Mouse (Mus musculus) ES-E14 (cell line): Measurements from ENCODE around the gene Ncmap. TPM values are rescaled to one million over a fixed set of nuclear protein-coding genes. Genes with fewer than 3 reads are reported as not detected.

Experiments used
- DNase-seq: peaks from one replicate; pipeline ENCODE4 v3.0.0-alpha.2; 2013; ENCODE audit warnings: low read depth, low spot score
- H3K27ac ChIP-seq: 2 replicates; pipeline ENCODE4 v1.5.1; 2012; ENCODE audit warnings: low read depth, mild to moderate bottlenecking, low read length, moderate library complexity, mixed read lengths; ENCODE audit not compliant: poor library complexity, insufficient read depth, severe bottlenecking
- H3K36me3 ChIP-seq: 2 replicates; pipeline ENCODE4 v1.6.1; 2012; ENCODE audit warnings: mild to moderate bottlenecking, low read length, moderate library complexity, mixed read lengths; ENCODE audit not compliant: control insufficient read depth, poor library complexity, insufficient read depth, severe bottlenecking
- H3K4me1 ChIP-seq, 2 experiments: fragments of 150-350 bp in 1 of 2; sonication (generic) in 1 of 2; 2 replicates each; pipeline ENCODE4 v1.6.1; 2012; ENCODE audit warnings: low read length in 2 of 2, mild to moderate bottlenecking in 1 of 2, mixed read lengths in 1 of 2; ENCODE audit not compliant: control insufficient read depth in 2 of 2, insufficient read depth in 2 of 2, poor library complexity in 1 of 2
- H3K4me3 ChIP-seq, 2 experiments: fragments of 150-350 bp in 1 of 2; sonication (generic) in 1 of 2; 2 replicates each; pipeline ENCODE4 v1.5.1; 2012; ENCODE audit warnings: low read length in 2 of 2, low read depth in 1 of 2, mild to moderate bottlenecking in 1 of 2, mixed read lengths in 1 of 2; ENCODE audit not compliant: insufficient read depth in 1 of 2, poor library complexity in 1 of 2, severe bottlenecking in 1 of 2
- H3K9ac ChIP-seq: 2 replicates; pipeline ENCODE4 v1.6.1; 2012; ENCODE audit warnings: low read depth, mild to moderate bottlenecking, low read length, mixed read lengths; ENCODE audit not compliant: poor library complexity, insufficient read depth, severe bottlenecking
- H3K9me3 ChIP-seq: fragments of 150-350 bp; sonication (generic); 2 replicates; pipeline ENCODE4 v1.6.1; 2012; ENCODE audit warnings: low read depth, mild to moderate bottlenecking, low read length; ENCODE audit not compliant: control insufficient read depth, insufficient read depth
- CHD2 ChIP-seq: IDR thresholded peaks from 2 replicates; pipeline ENCODE4 v1.6.1; 2014; ENCODE audit warnings: mild to moderate bottlenecking, low read depth, low read length, inconsistent platforms
- HCFC1 ChIP-seq: IDR thresholded peaks from 2 replicates; pipeline ENCODE4 v1.6.1; 2012; ENCODE audit warnings: low read length, inconsistent platforms, borderline replicate concordance; ENCODE audit not compliant: insufficient read depth
- MAFK ChIP-seq: IDR thresholded peaks from 2 replicates; pipeline ENCODE4 v1.6.1; 2014; ENCODE audit warnings: mild to moderate bottlenecking, low read depth, low read length, inconsistent platforms; ENCODE audit not compliant: insufficient read depth
- ZC3H11A ChIP-seq: IDR thresholded peaks from 2 replicates; pipeline ENCODE4 v1.6.1; 2012; ENCODE audit warnings: low read depth, mild to moderate bottlenecking, inconsistent platforms, low read length, borderline replicate concordance
- ZNF384 ChIP-seq: IDR thresholded peaks from 2 replicates; pipeline ENCODE4 v1.6.1; 2012; ENCODE audit warnings: low read depth, low read length, inconsistent platforms
- in situ Hi-C, 2 experiments: fragments of 600-800 bp; cut with MboI; formaldehyde crosslinking; loops; one replicate each; pipeline ENCODE4 v1.15.1; 2025; ENCODE audit warnings: low sequenced_read_pairs in 2 of 2, inconsistent platforms in 1 of 2; ENCODE audit not compliant: unreplicated experiment in 2 of 2
- total RNA-seq: library from RNA; depleted of rRNA; stranded (reverse); fragments of 300-350 nt; gene quantifications from 2 replicates; pipeline ENCODE4 v1.2.3, GENCODE M21; 2012; rRNA removed

The Ncmap gene
- 1.2 and 1.6 TPM in 2 replicates for total RNA-seq

DNA sequence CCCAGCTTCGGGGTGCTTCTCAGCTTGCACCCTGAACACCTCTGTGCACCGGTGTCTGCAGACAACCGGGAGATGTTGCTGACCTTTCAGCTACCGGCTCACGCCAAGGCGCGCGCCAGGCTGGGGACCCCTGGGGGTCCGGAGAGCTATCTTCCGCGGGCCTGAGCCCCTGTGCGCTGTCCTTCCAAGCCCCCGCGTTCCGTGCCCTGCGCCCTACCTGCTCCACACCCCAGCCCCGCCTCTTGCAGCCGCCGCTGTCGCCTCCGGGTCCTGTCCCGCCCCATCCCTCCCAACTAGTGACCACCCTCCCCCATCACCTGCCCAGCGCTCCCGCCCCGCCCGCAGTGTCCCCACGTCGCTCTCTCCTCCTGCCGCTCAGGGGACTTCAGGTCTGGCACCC, at the start of gene Ncmap:
Ncmap (minus strand) TSS at position 237 of the 400 bp plus-strand sequence.
- TF ChIP-seq HCFC1 (no peak), ZC3H11A (no peak), MAFK (no peak), CHD2 (no peak), ZNF384 (no peak)
- H3K27ac ChIP-seq = no peak within 1 kb of the TSS

DNA sequence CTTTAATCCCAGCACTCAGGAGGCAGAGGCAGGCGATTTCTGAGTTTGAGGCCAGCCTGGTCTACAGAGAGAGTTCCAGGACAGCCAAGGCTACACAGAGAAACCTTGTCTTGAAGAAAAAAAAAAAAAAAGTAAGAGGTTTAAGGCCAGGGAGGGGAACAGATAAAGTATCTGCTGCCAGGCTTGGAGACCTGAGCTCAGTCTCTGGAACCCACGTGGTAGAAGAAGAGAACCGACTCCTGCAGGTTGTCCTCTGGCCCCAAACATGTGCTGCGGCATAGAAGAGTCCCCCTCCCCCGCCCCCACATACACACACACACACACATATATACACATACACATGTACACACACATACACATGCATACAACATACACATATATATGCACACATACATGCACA, 44.4 kb upstream of the Ncmap start:
- in situ Hi-C loops = no loop called here
- no peak for DNase-seq
- peaks cover 3 to 5% of the 10 kb centered on the region in 2 experiments; a peak in 3 of 4 replicates for H3K4me1 ChIP-seq
- H3K36me3 ChIP-seq = no peaks in the 10 kb centered on the region
- H3K9me3 ChIP-seq = no peaks in the 10 kb centered on the region
- no peak overlapping the region for H3K4me3 ChIP-seq
- no peak overlapping the region for H3K27ac ChIP-seq
- no peak overlapping the region for H3K9ac ChIP-seq
- TF ChIP-seq ZC3H11A (no peak), MAFK (no peak), ZNF384 (no peak), CHD2 (no peak), HCFC1 (no peak)

More for the DNA sequence above, at the start of gene Ncmap:
- H3K9ac ChIP-seq = peak within 1 kb of the TSS; percentile 6; the same call in 1 of the 2 replicates
- no peak for DNase-seq
- in situ Hi-C loops = no loop called here
- peak within 1 kb of the TSS; percentile 44 to 50 for H3K4me3 ChIP-seq
- no peaks in the 10 kb centered on the region for H3K9me3 ChIP-seq
- H3K36me3 ChIP-seq = no peaks in the 10 kb centered on the region
- peaks cover 0 to 4% of the 10 kb centered on the region in 2 experiments; a peak in 1 of 4 replicates for H3K4me1 ChIP-seq

- in situ Hi-C loops = no loop called here
- Histone ChIP-seq H3K4me1 (peaks cover 3 to 10% of the 10 kb centered on the region in 2 experiments), H3K27ac (no peak overlapping the region; the same call in 1 of the 2 replicates), H3K4me3 (no peak overlapping the region), H3K36me3 (no peaks in the 10 kb centered on the region), H3K9ac (peak overlapping the region; percentile 20; the same call in 1 of the 2 replicates), H3K9me3 (no peaks in the 10 kb centered on the region)
- TF ChIP-seq MAFK = no peak
- DNase-seq = peak; percentile 71
These were observed 42.0 kb upstream of the Ncmap start for GRCm38 (mm10) chr4:135439904-135440522.

DNA sequence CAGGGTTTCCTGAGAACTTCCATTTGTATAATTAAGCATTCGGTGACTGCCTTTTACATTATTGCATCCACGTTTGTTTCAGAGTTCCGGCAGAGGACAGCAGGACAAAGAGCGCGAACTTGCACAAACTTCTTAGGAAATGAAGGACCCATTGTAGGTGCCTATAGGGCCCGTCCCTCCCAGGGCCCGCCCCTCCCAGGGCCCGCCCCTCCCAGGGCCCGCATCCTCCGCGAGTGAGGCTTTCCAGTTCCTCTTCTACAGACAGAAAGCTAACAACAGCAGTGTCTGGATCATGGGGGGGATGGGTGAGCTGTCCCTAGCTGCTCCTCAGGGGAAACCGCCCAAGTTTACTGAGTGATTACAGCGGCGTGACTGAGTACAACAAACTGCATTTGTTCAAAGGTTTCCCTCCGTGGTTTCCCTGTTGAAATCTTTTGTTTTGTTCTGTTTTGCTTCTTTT, 41.2 kb upstream of the Ncmap start:
- Histone ChIP-seq H3K4me1 (peaks cover 5 to 10% of the 10 kb centered on the region in 2 experiments), H3K9ac (no peak overlapping the region; the same call in 1 of the 2 replicates), H3K27ac (no peak overlapping the region; the same call in 1 of the 2 replicates), H3K9me3 (no peaks in the 10 kb centered on the region), H3K4me3 (no peak overlapping the region), H3K36me3 (no peaks in the 10 kb centered on the region)
- in situ Hi-C loops = no loop called here
- TF ChIP-seq MAFK (no peak), HCFC1 (no peak), ZNF384 (no peak), ZC3H11A (no peak), CHD2 (no peak)
- peak; percentile 75 for DNase-seq

DNA sequence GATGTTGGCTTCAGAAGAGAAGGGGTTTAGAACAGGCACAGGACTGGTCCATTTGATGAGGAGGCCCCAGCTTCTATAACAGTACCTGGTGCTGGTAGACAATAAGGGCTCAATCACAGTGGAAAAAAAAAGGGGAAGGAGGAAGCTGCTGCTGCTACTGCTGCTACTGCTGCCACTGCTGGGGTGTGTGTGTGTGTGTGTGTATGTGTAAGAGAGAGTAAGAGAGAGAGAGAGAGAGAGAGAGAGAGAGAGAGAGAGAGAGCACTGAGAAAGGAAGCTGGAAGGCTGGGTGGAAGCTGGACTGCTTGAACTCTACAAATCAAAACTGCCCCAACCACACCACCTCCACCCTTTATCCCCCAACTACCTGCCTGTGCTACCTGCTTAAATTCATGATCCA, 39.9 kb upstream of the Ncmap start:
- no peak for DNase-seq
- no peaks in the 10 kb centered on the region for H3K9me3 ChIP-seq
- TF ChIP-seq CHD2 (no peak), ZNF384 (no peak), MAFK (no peak), HCFC1 (no peak)
- H3K9ac ChIP-seq = no peak overlapping the region
- no peak overlapping the region for H3K4me3 ChIP-seq
- in situ Hi-C loops = no loop called here
- peaks cover 5 to 10% of the 10 kb centered on the region in 2 experiments for H3K4me1 ChIP-seq
- H3K36me3 ChIP-seq = no peaks in the 10 kb centered on the region
- no peak overlapping the region for H3K27ac ChIP-seq
